Mouse (Mus musculus): ENCODE results near the gene Gfod1. TPM values are rescaled to one million over a fixed set of nuclear protein-coding genes. Genes with fewer than 3 reads are reported as not detected.

The Gfod1 gene
- total and polyA plus RNA-seq, 2 experiments from 2014 or later: 2.4 to 22.4 TPM

DNA sequence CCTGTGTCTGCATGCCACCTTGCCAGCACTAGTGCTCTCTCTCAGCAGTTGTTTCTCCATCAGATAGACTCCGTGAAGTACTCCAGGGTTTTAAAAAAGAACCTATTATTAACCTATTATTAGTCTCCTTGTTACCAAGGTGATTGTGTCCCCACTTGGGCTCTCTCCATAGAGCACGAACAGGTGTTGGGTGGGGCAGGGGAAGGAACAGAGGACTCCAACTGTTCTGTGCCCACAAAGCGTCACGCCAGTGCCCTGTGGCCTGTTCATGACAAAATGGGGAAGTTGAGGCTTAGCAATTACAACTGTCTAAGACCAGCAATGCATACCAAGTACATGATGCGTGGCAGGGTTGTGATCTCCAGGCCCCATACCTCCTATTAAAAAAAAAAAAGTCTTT lies 94.4 kb downstream of the Gfod1 start:
- Histone ChIP-seq H3K9me3 (ENCODE audit: low read length) (no peaks in the 10 kb centered on the region), H3K4me1 (ENCODE audit: insufficient read depth, low read length) (no peaks in the 10 kb centered on the region; the same call in 1 of the 2 replicates), H3K4me3 (ENCODE audit: low read depth, low read length) (no peak overlapping the region), H3K36me3 (ENCODE audit: insufficient read depth, low read length) (no peaks in the 10 kb centered on the region), H3K27me3 (ENCODE audit: insufficient read depth, low read length) (no peaks in the 10 kb centered on the region), H3K27ac (ENCODE audit: low read depth, low read length) (no peak overlapping the region), H3K4me2 (ENCODE audit: low read depth, low read length, poor library complexity, severe bottlenecking) (no peak overlapping the region), H3K9ac (replicated peaks; ENCODE audit: low read length, poor library complexity, severe bottlenecking) (no peak overlapping the region)
- DNase-seq (ENCODE audit: low spot score): no peak
- no peak for ATAC-seq (ENCODE audit: low FRiP score)
- 73% methylated on average over 5 of the region's 5 CpGs for WGBS
- no peak for TF ChIP-seq CTCF (IDR thresholded peaks at IDR 0.05)

DNA sequence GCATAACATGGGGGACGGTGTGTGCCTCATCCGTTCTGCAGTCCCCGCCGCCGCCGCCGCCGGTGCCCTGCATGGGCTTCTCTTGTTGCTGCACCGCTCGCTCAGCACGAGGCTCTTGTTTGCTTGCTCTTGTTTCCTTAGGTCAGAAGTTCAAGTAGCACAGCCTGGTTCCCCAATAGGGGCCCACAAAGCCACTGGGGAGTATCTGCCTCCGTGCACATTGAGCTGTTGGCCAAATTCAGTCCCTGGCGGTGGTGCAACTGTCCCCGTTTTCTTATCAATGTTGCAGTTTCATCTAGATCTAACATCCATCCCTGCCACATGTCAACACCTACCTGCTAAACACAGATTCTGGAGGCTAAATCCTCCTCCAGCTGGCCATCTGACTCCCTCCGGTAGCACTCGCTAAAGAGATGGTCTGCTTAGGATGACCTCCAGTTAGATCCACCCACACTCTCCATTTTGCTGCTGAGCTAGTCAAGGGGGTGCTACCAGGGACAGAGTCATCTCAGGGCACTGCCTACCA lies 95.0 kb downstream of the Gfod1 start:
- H3K4me3 ChIP-seq (ENCODE audit: low read depth, low read length): no peak overlapping the region
- no peak overlapping the region for H3K4me2 ChIP-seq (ENCODE audit: low read depth, low read length, poor library complexity, severe bottlenecking)
- ATAC-seq (ENCODE audit: low FRiP score) (no peak), DNase-seq (ENCODE audit: low spot score) (no peak)
- no peaks in the 10 kb centered on the region for H3K9me3 ChIP-seq (ENCODE audit: low read length)
- H3K4me1 ChIP-seq (ENCODE audit: insufficient read depth, low read length): no peaks in the 10 kb centered on the region
- H3K36me3 ChIP-seq (ENCODE audit: insufficient read depth, low read length): no peaks in the 10 kb centered on the region
- H3K9ac ChIP-seq (replicated peaks; ENCODE audit: low read length, poor library complexity, severe bottlenecking): no peak overlapping the region
- H3K27ac ChIP-seq (ENCODE audit: low read depth, low read length): no peak overlapping the region
- no peak for TF ChIP-seq CTCF (IDR thresholded peaks at IDR 0.05)
- no peaks in the 10 kb centered on the region for H3K27me3 ChIP-seq (ENCODE audit: insufficient read depth, low read length)
- WGBS: 50% methylated on average over 16 of the region's 16 CpGs

DNA sequence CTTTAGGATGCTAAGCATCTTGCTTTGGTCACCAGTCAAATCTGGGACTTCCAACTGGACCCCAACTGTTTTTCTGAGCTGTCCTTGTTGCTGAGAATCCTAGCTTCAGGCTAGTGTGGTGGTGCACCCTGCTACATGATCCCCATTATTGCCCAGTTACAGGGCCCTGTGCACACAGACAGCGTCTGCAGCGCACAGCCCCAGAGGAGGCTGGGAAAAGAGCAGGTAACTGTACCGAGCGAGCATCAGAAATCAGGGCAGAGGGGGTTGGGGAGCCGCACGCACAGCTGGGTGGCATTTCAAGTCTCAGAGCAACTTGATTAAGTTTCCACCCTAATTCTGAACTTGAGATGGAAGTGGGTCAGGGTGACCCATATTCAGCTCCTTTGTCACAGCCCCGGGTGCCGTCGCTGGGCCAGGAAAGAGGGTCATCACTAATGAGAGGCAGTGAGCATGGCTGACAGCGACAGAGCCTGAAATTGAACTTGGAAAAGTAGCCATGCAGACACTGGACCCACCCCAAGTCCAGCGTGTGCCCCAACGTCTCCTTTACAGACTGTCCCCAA lies 97.8 kb downstream of the Gfod1 start:
- ATAC-seq (ENCODE audit: low FRiP score) (no peak), DNase-seq (ENCODE audit: low spot score) (no peak)
- WGBS: 86% methylated on average over 12 of the region's 12 CpGs
- H3K9me3 ChIP-seq (ENCODE audit: low read length): no peaks in the 10 kb centered on the region
- no peak overlapping the region for H3K9ac ChIP-seq (replicated peaks; ENCODE audit: low read length, poor library complexity, severe bottlenecking)
- no peak overlapping the region for H3K4me2 ChIP-seq (ENCODE audit: low read depth, low read length, poor library complexity, severe bottlenecking)
- no peaks in the 10 kb centered on the region for H3K36me3 ChIP-seq (ENCODE audit: insufficient read depth, low read length)
- no peaks in the 10 kb centered on the region for H3K27me3 ChIP-seq (ENCODE audit: insufficient read depth, low read length)
- no peak overlapping the region for H3K27ac ChIP-seq (ENCODE audit: low read depth, low read length)
- TF ChIP-seq CTCF (IDR thresholded peaks at IDR 0.05): no peak
- no peak overlapping the region for H3K4me3 ChIP-seq (ENCODE audit: low read depth, low read length)
- H3K4me1 ChIP-seq (ENCODE audit: insufficient read depth, low read length): no peaks in the 10 kb centered on the region

DNA sequence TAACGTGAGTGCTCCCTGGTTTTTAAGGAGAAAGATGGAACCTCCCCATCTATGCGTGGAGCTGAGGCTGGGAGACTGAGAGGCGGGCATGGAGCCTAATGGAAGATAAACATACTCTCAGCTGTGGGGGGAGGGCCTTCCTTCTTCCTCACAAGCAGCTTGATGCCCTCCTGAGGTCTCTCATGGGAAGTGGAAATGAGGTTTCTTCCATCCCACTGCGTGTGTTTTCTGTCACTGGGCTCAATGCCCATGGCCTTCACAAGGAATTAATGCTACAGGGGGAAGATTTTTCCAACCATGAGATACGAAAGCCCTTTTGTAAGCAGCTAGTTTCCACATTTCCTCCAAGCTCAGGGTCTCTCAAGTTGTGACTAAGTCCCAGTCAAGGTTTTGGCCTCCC lies 100.3 kb downstream of the Gfod1 start:
- Histone ChIP-seq H3K27ac (ENCODE audit: low read depth, low read length) (no peak overlapping the region), H3K4me3 (ENCODE audit: low read depth, low read length) (no peak overlapping the region), H3K36me3 (ENCODE audit: insufficient read depth, low read length) (peaks cover 5% of the 10 kb centered on the region), H3K27me3 (ENCODE audit: insufficient read depth, low read length) (no peaks in the 10 kb centered on the region), H3K4me1 (ENCODE audit: insufficient read depth, low read length) (no peaks in the 10 kb centered on the region), H3K4me2 (ENCODE audit: low read depth, low read length, poor library complexity, severe bottlenecking) (no peak overlapping the region), H3K9ac (replicated peaks; ENCODE audit: low read length, poor library complexity, severe bottlenecking) (no peak overlapping the region), H3K9me3 (ENCODE audit: low read length) (no peaks in the 10 kb centered on the region)
- WGBS: 62% methylated on average over 5 of the region's 5 CpGs
- ATAC-seq (ENCODE audit: low FRiP score): no peak
- no peak for TF ChIP-seq CTCF (IDR thresholded peaks at IDR 0.05)
- peak; percentile 34 for DNase-seq (ENCODE audit: low spot score)

DNA sequence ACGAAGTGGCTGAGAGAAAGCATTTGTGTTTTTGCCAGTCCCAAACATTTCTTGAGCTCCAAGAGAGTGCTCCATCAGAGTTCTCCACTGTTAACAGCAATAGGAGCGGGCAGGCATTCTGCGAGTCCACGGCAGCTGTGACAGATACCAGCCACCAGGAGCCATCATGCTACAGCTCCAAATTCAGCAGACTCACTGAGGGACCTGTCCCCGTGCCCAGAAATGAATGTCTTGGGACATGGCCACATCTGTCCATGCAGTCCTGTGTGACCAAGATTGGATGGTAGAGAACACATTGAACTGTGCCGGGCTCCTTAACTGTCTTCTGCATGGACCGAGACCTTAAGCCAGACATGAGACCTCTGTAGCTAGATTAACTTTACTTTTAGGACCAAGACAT lies 100.7 kb downstream of the Gfod1 start:
- no peaks in the 10 kb centered on the region for H3K9me3 ChIP-seq (ENCODE audit: low read length)
- no peak for DNase-seq (ENCODE audit: low spot score)
- no peaks in the 10 kb centered on the region for H3K27me3 ChIP-seq (ENCODE audit: insufficient read depth, low read length)
- peaks cover 5% of the 10 kb centered on the region for H3K36me3 ChIP-seq (ENCODE audit: insufficient read depth, low read length)
- no peaks in the 10 kb centered on the region for H3K4me1 ChIP-seq (ENCODE audit: insufficient read depth, low read length)
- whole genome bisulfite sequencing: 89% methylated on average over 7 of the region's 7 CpGs
- H3K9ac ChIP-seq (replicated peaks; ENCODE audit: low read length, poor library complexity, severe bottlenecking): no peak overlapping the region
- peak; percentile 5; the same call in 1 of the 2 replicates for TF ChIP-seq CTCF (IDR thresholded peaks at IDR 0.05)
- no peak overlapping the region for H3K4me2 ChIP-seq (ENCODE audit: low read depth, low read length, poor library complexity, severe bottlenecking)
- no peak for ATAC-seq (ENCODE audit: low FRiP score)
- no peak overlapping the region for H3K27ac ChIP-seq (ENCODE audit: low read depth, low read length)
- no peak overlapping the region for H3K4me3 ChIP-seq (ENCODE audit: low read depth, low read length)

DNA sequence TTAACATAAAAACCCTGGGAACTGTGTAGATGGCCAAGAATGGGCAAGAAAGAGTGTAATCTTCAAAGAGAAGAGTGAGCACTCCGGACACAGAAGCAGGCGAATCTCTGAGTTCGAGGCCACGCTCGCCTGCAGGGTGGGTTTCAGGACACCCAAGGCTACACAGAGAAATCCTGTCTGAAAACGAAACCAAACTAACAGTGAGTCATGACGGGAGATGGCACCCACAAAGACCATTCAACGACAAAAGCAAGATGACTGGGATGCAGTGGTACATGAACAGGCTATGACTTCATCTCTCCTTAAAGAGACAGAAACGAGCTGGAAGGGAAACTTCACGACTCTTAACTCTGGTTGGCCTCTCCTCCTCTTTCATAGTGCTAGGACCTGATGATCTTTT lies 101.6 kb downstream of the Gfod1 start:
- no peak overlapping the region for H3K9ac ChIP-seq (replicated peaks; ENCODE audit: low read length, poor library complexity, severe bottlenecking)
- no peak for TF ChIP-seq CTCF (IDR thresholded peaks at IDR 0.05)
- H3K27ac ChIP-seq (ENCODE audit: low read depth, low read length): no peak overlapping the region
- DNase-seq (ENCODE audit: low spot score) (no peak), ATAC-seq (ENCODE audit: low FRiP score) (no peak)
- 84% methylated on average over 10 of the region's 10 CpGs for WGBS
- H3K27me3 ChIP-seq (ENCODE audit: insufficient read depth, low read length): no peaks in the 10 kb centered on the region
- no peaks in the 10 kb centered on the region for H3K9me3 ChIP-seq (ENCODE audit: low read length)
- H3K4me2 ChIP-seq (ENCODE audit: low read depth, low read length, poor library complexity, severe bottlenecking): no peak overlapping the region
- H3K4me1 ChIP-seq (ENCODE audit: insufficient read depth, low read length): no peaks in the 10 kb centered on the region
- peaks cover 5% of the 10 kb centered on the region for H3K36me3 ChIP-seq (ENCODE audit: insufficient read depth, low read length)
- no peak overlapping the region for H3K4me3 ChIP-seq (ENCODE audit: low read depth, low read length)
